Mouse (Mus musculus) bone marrow, adult 2 months (tissue): ENCODE data around the gene Ssc5d. TPM values are rescaled to one million over a fixed set of nuclear protein-coding genes. Genes with fewer than 3 reads are reported as not detected.

Experiments
- H3K27ac ChIP-seq: fragments of 200-500 bp; 2 replicates; pipeline ENCODE4 v1.5.1; 2012; ENCODE audit warnings: low read depth, mild to moderate bottlenecking, control low read depth, inconsistent platforms, low read length; ENCODE audit not compliant: control insufficient read depth, poor library complexity, insufficient read depth
- H3K4me1 ChIP-seq: fragments of 200-500 bp; 2 replicates; pipeline ENCODE4 v1.6.1; 2011; ENCODE audit warnings: low read length; ENCODE audit not compliant: control insufficient read depth, insufficient read depth
- H3K4me3 ChIP-seq: fragments of 200-500 bp; replicated peaks from 2 replicates; pipeline ENCODE3; 2011; ENCODE audit warnings: mild to moderate bottlenecking, low read depth, low read length, control low read depth; ENCODE audit not compliant: control insufficient read depth
- CTCF ChIP-seq: fragments of 200-500 bp; IDR thresholded peaks from 2 replicates; pipeline ENCODE4 v1.5.1; 2011; ENCODE audit warnings: low read length, control low read depth; ENCODE audit not compliant: control insufficient read depth, insufficient read depth
- POLR2A ChIP-seq: fragments of 200-500 bp; IDR thresholded peaks from 2 replicates; pipeline ENCODE4 v1.6.1; 2011; ENCODE audit warnings: low read depth, mild to moderate bottlenecking, control low read depth, low read length, borderline replicate concordance; ENCODE audit not compliant: control insufficient read depth
- WGBS: fragments of 180-500 bp; shearing (Covaris S2); methylation state at CpG from one replicate; pipeline ENCODE4 v1.1.7; 2018; 5-methylcytosine and 5-hydroxymethylcytosine counted together
- polyA plus RNA-seq: library from polyadenylated mRNA; stranded (reverse); fragments of >200 nt; gene quantifications from 2 replicates; pipeline ENCODE4 v1.2.4, GENCODE M21; 2011; ENCODE audit warnings: low replicate concordance; ENCODE audit not compliant: missing spikeins, insufficient read depth, insufficient read length

The Ssc5d gene
- polyA plus RNA-seq, 1 experiment, result 0.70 TPM

GRCm38 (mm10) chr7:4933103-4933502 lies 7.5 kb downstream of the Ssc5d start:
- no peaks in the 10 kb centered on the region for H3K4me1 ChIP-seq
- 75% methylated on average over 12 of the region's 12 CpGs for WGBS
- no peak overlapping the region for H3K27ac ChIP-seq
- no peak overlapping the region for H3K4me3 ChIP-seq
- TF ChIP-seq CTCF (no peak), POLR2A (no peak)

DNA sequence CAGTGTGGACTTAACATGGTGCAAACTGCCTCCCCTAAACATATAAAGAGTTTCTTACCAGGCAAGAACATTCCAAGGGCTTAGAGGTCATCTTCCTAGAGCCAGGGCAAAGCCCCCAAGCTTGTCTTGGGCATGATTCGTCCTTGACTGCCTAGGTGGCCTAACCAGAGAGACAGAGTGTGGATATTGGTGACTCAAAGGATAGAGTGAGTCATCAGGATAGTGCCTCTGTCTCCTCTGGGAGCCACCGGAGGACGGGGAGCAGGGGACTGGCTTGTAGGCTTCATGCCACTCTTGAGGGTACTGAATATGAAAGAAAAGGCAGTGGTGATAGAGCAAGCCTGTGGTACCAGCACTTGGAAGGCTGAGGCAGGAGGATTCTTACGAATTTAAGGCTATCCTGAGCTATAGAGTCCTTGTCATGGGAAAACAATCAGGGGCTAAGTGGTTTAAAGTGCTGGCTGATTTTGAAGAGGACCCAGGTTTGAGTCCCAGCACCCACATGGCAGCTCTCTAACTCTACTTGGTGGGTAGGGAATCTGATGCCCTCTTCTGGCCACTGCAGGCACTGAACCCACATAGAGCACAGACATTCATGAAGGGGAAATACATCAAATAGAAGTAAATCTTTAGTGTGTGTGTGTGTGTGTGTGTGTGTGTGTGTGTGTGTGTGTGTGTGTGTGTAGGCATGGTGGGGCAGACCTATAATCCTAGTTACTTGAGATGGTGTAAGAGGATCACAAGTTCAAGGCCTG lies 8.8 kb downstream of the Ssc5d start:
- H3K4me3 ChIP-seq, result no peak overlapping the region
- H3K27ac ChIP-seq, result no peak overlapping the region
- 71% methylated on average over 4 of the region's 4 CpGs for WGBS
- no peaks in the 10 kb centered on the region; the same call in 1 of the 2 replicates for H3K4me1 ChIP-seq
- TF ChIP-seq CTCF, result no peak

GRCm38 (mm10) chr7:4936832-4937231 lies 11.2 kb downstream of the Ssc5d start:
- WGBS, result 57% methylated on average over 10 of the region's 10 CpGs
- no peak for TF ChIP-seq CTCF
- no peak for TF ChIP-seq POLR2A
- Histone ChIP-seq H3K4me1 (no peaks in the 10 kb centered on the region; the same call in 1 of the 2 replicates), H3K4me3 (no peak overlapping the region), H3K27ac (no peak overlapping the region)

DNA sequence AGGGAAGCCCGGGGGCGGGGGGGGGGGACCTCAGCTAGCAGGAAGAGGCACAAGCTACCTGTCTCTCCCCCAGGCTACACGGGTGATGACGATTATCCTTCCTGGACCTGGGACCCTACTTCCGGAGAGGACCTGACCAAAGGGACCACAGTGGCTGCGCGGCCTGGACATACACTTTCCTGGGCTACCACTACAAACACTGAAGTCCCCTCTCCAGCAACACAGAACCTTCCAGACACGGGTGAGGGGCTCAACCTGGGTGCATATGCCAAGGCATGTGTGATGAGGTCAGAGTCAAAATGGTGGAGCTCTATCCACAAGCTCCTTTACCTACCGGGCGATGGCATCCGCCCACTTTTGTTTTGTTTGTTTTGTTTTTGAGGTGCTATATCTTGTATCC lies 11.8 kb downstream of the Ssc5d start:
- Histone ChIP-seq H3K4me1 (no peaks in the 10 kb centered on the region; the same call in 1 of the 2 replicates), H3K4me3 (no peak overlapping the region), H3K27ac (no peak overlapping the region)
- 61% methylated on average over 11 of the region's 11 CpGs for WGBS
- TF ChIP-seq POLR2A (no peak), CTCF (no peak)

GRCm38 (mm10) chr7:4938456-4938855 lies 12.9 kb downstream of the Ssc5d start:
- H3K4me1 ChIP-seq, result no peaks in the 10 kb centered on the region; the same call in 1 of the 2 replicates
- 24% methylated on average over 2 of the region's 2 CpGs for WGBS
- no peak overlapping the region for H3K4me3 ChIP-seq
- TF ChIP-seq POLR2A (no peak), CTCF (peak; percentile 96)
- H3K27ac ChIP-seq, result no peak overlapping the region

GRCm38 (mm10) chr7:4940068-4940479 lies 14.5 kb downstream of the Ssc5d start:
- H3K4me1 ChIP-seq, result no peaks in the 10 kb centered on the region; the same call in 1 of the 2 replicates
- WGBS, result 16% methylated on average over 9 of the region's 9 CpGs
- TF ChIP-seq CTCF, result peak; percentile 86
- no peak for TF ChIP-seq POLR2A
- no peak overlapping the region for H3K4me3 ChIP-seq
- H3K27ac ChIP-seq, result no peak overlapping the region

DNA sequence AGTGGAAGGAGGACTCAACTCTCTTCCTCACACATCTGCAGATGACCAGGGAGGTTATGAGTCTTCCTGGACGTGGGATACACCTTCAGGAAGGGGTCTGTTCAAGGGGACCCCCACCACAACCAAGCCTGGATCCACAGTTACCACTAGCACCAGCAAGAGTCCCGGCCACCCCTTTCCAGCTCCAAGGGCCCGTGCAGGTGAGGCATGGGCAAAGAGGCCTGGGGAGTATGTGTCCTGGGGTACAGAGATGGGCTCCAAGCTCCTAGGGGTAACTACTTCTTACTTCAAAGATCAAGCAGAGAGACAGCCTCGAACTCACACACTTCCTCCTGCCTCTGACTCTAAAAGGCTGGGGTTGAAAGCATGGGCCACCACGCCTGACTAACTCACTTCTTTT lies 17.1 kb downstream of the Ssc5d start:
- TF ChIP-seq CTCF (no peak), POLR2A (no peak)
- Histone ChIP-seq H3K4me3 (no peak overlapping the region), H3K4me1 (no peaks in the 10 kb centered on the region; the same call in 1 of the 2 replicates), H3K27ac (no peak overlapping the region)
- 40% methylated on average over 5 of the region's 5 CpGs for WGBS

DNA sequence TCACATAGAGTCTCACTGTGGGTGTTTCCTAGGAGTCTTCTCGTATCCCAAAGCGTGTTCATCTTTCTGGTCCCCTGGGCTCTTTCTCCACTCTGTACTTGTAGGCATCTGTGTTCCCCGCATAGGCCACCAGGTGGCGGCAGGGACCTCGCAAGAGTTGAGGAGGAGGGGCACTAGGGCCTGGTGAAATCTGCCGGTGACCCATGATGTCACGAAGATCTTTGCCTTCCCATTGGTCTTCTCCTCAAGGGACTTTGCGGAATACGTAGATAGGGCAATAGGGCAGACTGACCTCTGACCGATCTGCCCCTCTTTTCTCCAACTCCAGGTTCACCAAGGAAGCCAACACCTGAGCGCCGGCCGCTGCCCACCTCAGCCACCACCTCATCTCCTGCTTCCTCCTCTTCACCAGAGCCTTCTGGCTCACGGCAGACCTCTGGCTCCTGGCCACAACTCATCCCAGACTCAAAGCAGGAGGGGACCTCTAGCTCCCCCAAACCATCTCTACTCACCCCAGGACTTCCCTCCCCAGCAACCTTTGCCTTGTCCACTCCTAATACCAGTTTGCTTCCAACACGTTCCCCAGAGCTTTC lies 17.7 kb downstream of the Ssc5d start:
- Histone ChIP-seq H3K4me1 (no peaks in the 10 kb centered on the region; the same call in 1 of the 2 replicates), H3K27ac (no peak overlapping the region), H3K4me3 (peak overlapping the region; percentile 24)
- TF ChIP-seq POLR2A (no peak), CTCF (peak; percentile 96)
- WGBS, result 5% methylated on average over 15 of the region's 15 CpGs

DNA sequence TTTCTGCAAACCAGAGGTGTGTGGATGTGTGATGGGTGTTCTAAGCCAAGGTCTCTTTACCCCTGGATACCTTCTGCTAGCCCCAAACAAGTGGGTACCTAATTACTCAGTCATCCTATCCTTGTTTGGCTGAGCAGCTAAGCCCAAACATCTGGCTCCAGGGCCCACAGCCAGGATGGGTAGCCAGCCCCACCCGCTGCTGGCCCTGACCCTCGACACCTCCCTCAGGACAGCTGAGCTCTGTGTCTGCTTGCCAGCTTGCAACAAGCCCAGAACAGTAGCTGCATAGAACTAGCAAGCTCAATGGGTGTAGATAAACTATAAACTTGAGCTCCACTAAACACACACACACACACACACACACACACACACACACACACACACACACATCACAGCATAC lies 22.3 kb downstream of the Ssc5d start:
- H3K4me3 ChIP-seq, result no peak overlapping the region
- no peaks in the 10 kb centered on the region; the same call in 1 of the 2 replicates for H3K4me1 ChIP-seq
- H3K27ac ChIP-seq, result no peak overlapping the region
- TF ChIP-seq POLR2A (no peak), CTCF (no peak)
- WGBS, result 77% methylated on average over 2 of the region's 2 CpGs
